9 mouse cellular contexts compared by ENCODE assay signal in the genomic region with DNA sequence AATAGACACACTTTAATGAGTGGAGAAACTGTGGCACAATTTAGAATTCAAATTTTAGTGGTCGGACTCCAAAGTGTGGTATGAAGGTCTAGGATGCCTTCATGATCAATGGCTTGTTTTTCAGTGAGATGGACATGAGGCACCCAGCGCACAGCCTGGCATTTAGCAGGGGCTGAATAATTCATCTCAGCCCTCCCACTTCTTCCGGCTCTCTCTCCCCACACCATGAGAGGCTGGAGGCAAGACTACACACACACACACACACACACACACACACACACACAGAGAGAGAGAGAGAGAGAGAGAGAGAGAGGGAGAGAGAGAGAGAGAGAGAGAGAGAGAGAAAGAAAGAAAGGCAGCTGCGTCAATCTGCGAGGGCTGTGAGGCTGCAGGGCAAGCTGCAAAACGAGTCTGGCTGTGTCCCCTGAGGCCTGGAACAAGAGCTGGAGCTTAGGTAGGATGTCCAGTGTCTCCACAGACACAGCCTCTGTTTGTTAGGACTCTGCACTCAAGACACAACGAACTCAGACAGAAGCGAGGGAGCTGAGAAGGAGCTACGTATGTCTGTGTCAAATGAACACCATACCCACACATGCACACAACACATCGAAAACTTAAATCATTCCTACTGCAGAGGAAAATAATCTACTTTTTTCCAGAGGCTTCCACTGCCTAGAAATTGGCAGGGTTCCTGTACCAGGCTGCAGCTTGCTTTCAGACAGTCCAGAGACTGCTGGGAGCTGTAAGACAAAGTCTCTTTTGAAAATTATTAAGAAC.
A peak's percentile ranks its signal among the peaks of the same experiment; 100 is the strongest.
DNase-seq lines count a peak whose midpoint lies in the region; ATAC-seq lines count a peak whose summit lies in the region.
"Had no signal": no experiment of that assay in that cellular context is flagged by ENCODE, and none has a peak within 500 bp of the region (broad histone marks: within the 10 kb centered on the region; RNA-seq: fewer than 3 reads in every experiment).

No protein-coding gene starts in this region.

- peak overlapping the region; percentile 92 for H3K27ac ChIP-seq in embryonic facial prominence, embryonic 13.5 days
- peak overlapping the region; percentile 70 for H3K27ac ChIP-seq in hindbrain, embryonic 15.5 days (replicated peaks)
- H3K27ac ChIP-seq in neural tube, embryonic 12.5 days: peak overlapping the region; percentile 54; the same call in 1 of the 2 replicates
- H3K27ac ChIP-seq: liver, embryonic 12.5 days had no signal

- no peaks in the 10 kb centered on the region for H3K27me3 ChIP-seq in embryonic facial prominence, embryonic 13.5 days
- no peaks in the 10 kb centered on the region for H3K27me3 ChIP-seq in hindbrain, embryonic 15.5 days
- H3K27me3 ChIP-seq in neural tube, embryonic 12.5 days (replicated peaks): no peaks in the 10 kb centered on the region
- H3K27me3 ChIP-seq: liver, embryonic 12.5 days had no signal

- H3K4me3 ChIP-seq in embryonic facial prominence, embryonic 13.5 days: no peak overlapping the region
- H3K4me3 ChIP-seq in hindbrain, embryonic 15.5 days: no peak overlapping the region
- H3K4me3 ChIP-seq in neural tube, embryonic 12.5 days: no peak overlapping the region
- H3K4me3 ChIP-seq: liver, embryonic 12.5 days had no signal

- peak; percentile 54 for ATAC-seq in embryonic facial prominence, embryonic 13.5 days (ENCODE audit: insufficient number of reproducible peaks, insufficient read depth, low FRiP score, low TSS enrichment, low read depth)
- ATAC-seq in hindbrain, embryonic 15.5 days (ENCODE audit: low FRiP score, low read depth): peak; percentile 61; the same call in 1 of the 2 replicates
- 0 out of 2 replicates have a peak, but pooled peaks have one; percentile 63 for ATAC-seq in neural tube, embryonic 12.5 days (ENCODE audit: low FRiP score, low read depth)
- no peak for ATAC-seq in inflammation-experienced regulatory T-cells, adult 6 months
- ATAC-seq: liver, embryonic 12.5 days had no signal

- DNase-seq in kidney, postnatal 10 days: peak; percentile 27
- DNase-seq in kidney, postnatal 36 days: no peak
- no peak for DNase-seq in urinary bladder, postnatal 10 days (ENCODE audit: low spot score)
- DNase-seq in adrenal gland, postnatal 4 days (ENCODE audit: low spot score in 2 of 2): no peak

- peak overlapping the region; percentile 38 for H3K4me2 ChIP-seq in embryonic facial prominence, embryonic 13.5 days
- H3K4me2 ChIP-seq in hindbrain, embryonic 15.5 days: peak overlapping the region; percentile 20; the same call in 1 of the 2 replicates
- H3K4me2 ChIP-seq in neural tube, embryonic 12.5 days (replicated peaks): peak overlapping the region; percentile 3; the same call in 1 of the 2 replicates
- H3K4me2 ChIP-seq: liver, embryonic 12.5 days had no signal

- no peaks in the 10 kb centered on the region for H3K9me3 ChIP-seq in embryonic facial prominence, embryonic 13.5 days
- H3K9me3 ChIP-seq in hindbrain, embryonic 15.5 days: no peaks in the 10 kb centered on the region
- no peaks in the 10 kb centered on the region for H3K9me3 ChIP-seq in neural tube, embryonic 12.5 days
- H3K9me3 ChIP-seq: liver, embryonic 12.5 days had no signal

- H3K36me3 ChIP-seq in embryonic facial prominence, embryonic 13.5 days: 0 out of 2 replicates have a peak, but pooled peaks cover 3% of the 10 kb centered on the region
- H3K36me3 ChIP-seq in hindbrain, embryonic 15.5 days: no peaks in the 10 kb centered on the region
- H3K36me3 ChIP-seq in neural tube, embryonic 12.5 days: no peaks in the 10 kb centered on the region
- H3K36me3 ChIP-seq: liver, embryonic 12.5 days had no signal

- peaks cover 54% of the 10 kb centered on the region for H3K4me1 ChIP-seq in embryonic facial prominence, embryonic 13.5 days
- H3K4me1 ChIP-seq in hindbrain, embryonic 15.5 days (replicated peaks): peaks cover 27% of the 10 kb centered on the region
- H3K4me1 ChIP-seq in neural tube, embryonic 12.5 days: peaks cover 24% of the 10 kb centered on the region

- 14% methylated on average over 10 of the region's 10 CpGs for WGBS in embryonic facial prominence, embryonic 13.5 days
- 22% methylated on average over 10 of the region's 10 CpGs for WGBS in hindbrain, embryonic 15.5 days
- WGBS in neural tube, embryonic 12.5 days: 35% methylated on average over 10 of the region's 10 CpGs

- H3K9ac ChIP-seq in embryonic facial prominence, embryonic 13.5 days: peak overlapping the region; percentile 52; the same call in 1 of the 2 replicates
- no peak overlapping the region for H3K9ac ChIP-seq in hindbrain, embryonic 15.5 days
- no peak overlapping the region for H3K9ac ChIP-seq in neural tube, embryonic 12.5 days
- H3K9ac ChIP-seq: liver, embryonic 12.5 days had no signal
